In genomic region chr11:76899758-76900738, GRCm38 (mm10) we compare ENCODE assay signal across 8 mouse cellular contexts. TPM values are rescaled to one million over a fixed set of nuclear protein-coding genes. Genes with fewer than 3 reads are reported as not detected.
DNase-seq lines count a peak whose midpoint lies in the region; ATAC-seq and TF ChIP-seq lines count a peak whose summit lies in the region.
"Had no signal": no experiment of that assay in that cellular context is flagged by ENCODE, and none has a peak within 500 bp of the region (broad histone marks: within the 10 kb centered on the region; RNA-seq: fewer than 3 reads in every experiment).

No protein-coding gene starts in this region.

- DNase-seq in liver, postnatal 0 days, result peak; percentile 51
- DNase-seq in adrenal gland, adult 2 months, result peak; percentile 67
- peak; percentile 58 for DNase-seq in kidney, postnatal 0 days (ENCODE audit: low spot score)
- DNase-seq in yolk sac, embryonic 10.5 days (ENCODE audit: low spot score), result peak; percentile 66

- H3K4me1 ChIP-seq in liver, postnatal 0 days (ENCODE audit: insufficient read depth), result peaks cover 15% of the 10 kb centered on the region
- 0 out of 2 replicates have a peak, but pooled peaks cover 3% of the 10 kb centered on the region for H3K4me1 ChIP-seq in liver, embryonic 12.5 days
- peaks cover 15% of the 10 kb centered on the region for H3K4me1 ChIP-seq in kidney, postnatal 0 days (replicated peaks; ENCODE audit: insufficient read depth, low read length)
- H3K4me1 ChIP-seq in midbrain, embryonic 15.5 days, result no peaks in the 10 kb centered on the region
- H3K4me1 ChIP-seq in forebrain, embryonic 12.5 days, result peaks cover 7% of the 10 kb centered on the region

- H3K9me3 ChIP-seq in liver, postnatal 0 days (ENCODE audit: low read length), result no peaks in the 10 kb centered on the region
- no peaks in the 10 kb centered on the region for H3K9me3 ChIP-seq in liver, embryonic 12.5 days (replicated peaks)
- H3K9me3 ChIP-seq in kidney, postnatal 0 days (replicated peaks; ENCODE audit: low read length), result no peaks in the 10 kb centered on the region
- no peaks in the 10 kb centered on the region for H3K9me3 ChIP-seq in midbrain, embryonic 15.5 days
- no peaks in the 10 kb centered on the region for H3K9me3 ChIP-seq in forebrain, embryonic 12.5 days

- TF ChIP-seq EP300 in liver, postnatal 0 days (IDR thresholded peaks at IDR 0.05; ENCODE audit: low read depth), result no peak

- ATAC-seq in liver, postnatal 0 days, result peak; percentile 47; the same call in 1 of the 2 replicates
- no peak for ATAC-seq in liver, embryonic 12.5 days
- no peak for ATAC-seq in kidney, postnatal 0 days (replicated peaks; ENCODE audit: low FRiP score, low read depth)
- no peak for ATAC-seq in midbrain, embryonic 15.5 days (replicated peaks)
- no peak for ATAC-seq in forebrain, embryonic 12.5 days (ENCODE audit: low FRiP score)

- H3K4me2 ChIP-seq in liver, postnatal 0 days (ENCODE audit: low read depth, low read length), result no peak overlapping the region
- H3K4me2 ChIP-seq in liver, embryonic 12.5 days, result no peak overlapping the region
- H3K4me2 ChIP-seq in kidney, postnatal 0 days (ENCODE audit: low read length), result no peak overlapping the region
- H3K4me2 ChIP-seq in midbrain, embryonic 15.5 days, result no peak overlapping the region
- H3K4me2 ChIP-seq in forebrain, embryonic 12.5 days, result no peak overlapping the region

- no peaks in the 10 kb centered on the region for H3K36me3 ChIP-seq in liver, postnatal 0 days (replicated peaks; ENCODE audit: insufficient read depth, low read length)
- H3K36me3 ChIP-seq in liver, embryonic 12.5 days, result no peaks in the 10 kb centered on the region
- no peaks in the 10 kb centered on the region for H3K36me3 ChIP-seq in kidney, postnatal 0 days (ENCODE audit: insufficient read depth, low read length)
- H3K36me3 ChIP-seq in midbrain, embryonic 15.5 days (replicated peaks), result no peaks in the 10 kb centered on the region
- H3K36me3 ChIP-seq in forebrain, embryonic 12.5 days (replicated peaks), result no peaks in the 10 kb centered on the region

- no peak overlapping the region for H3K4me3 ChIP-seq in liver, postnatal 0 days (ENCODE audit: low read depth, low read length)
- H3K4me3 ChIP-seq in liver, embryonic 12.5 days, result no peak overlapping the region
- no peak overlapping the region for H3K4me3 ChIP-seq in kidney, postnatal 0 days (replicated peaks; ENCODE audit: low read depth, low read length)
- H3K4me3 ChIP-seq in midbrain, embryonic 15.5 days, result no peak overlapping the region
- H3K4me3 ChIP-seq in forebrain, embryonic 12.5 days (replicated peaks), result no peak overlapping the region

- TF ChIP-seq CTCF in liver, postnatal 0 days (IDR thresholded peaks at IDR 0.05; ENCODE audit: low read depth), result peak; percentile 55
- TF ChIP-seq CTCF in kidney, postnatal 0 days (IDR thresholded peaks at IDR 0.05; ENCODE audit: low read depth), result peak; percentile 76

- H3K27me3 ChIP-seq in liver, postnatal 0 days (ENCODE audit: insufficient read depth, low read length), result no peaks in the 10 kb centered on the region
- no peaks in the 10 kb centered on the region for H3K27me3 ChIP-seq in liver, embryonic 12.5 days (replicated peaks)
- no peaks in the 10 kb centered on the region for H3K27me3 ChIP-seq in kidney, postnatal 0 days (ENCODE audit: insufficient read depth, low read length)
- no peaks in the 10 kb centered on the region for H3K27me3 ChIP-seq in midbrain, embryonic 15.5 days (replicated peaks)
- no peaks in the 10 kb centered on the region for H3K27me3 ChIP-seq in forebrain, embryonic 12.5 days

- no peak overlapping the region for H3K9ac ChIP-seq in liver, postnatal 0 days (replicated peaks)
- no peak overlapping the region for H3K9ac ChIP-seq in liver, embryonic 12.5 days
- H3K9ac ChIP-seq in kidney, postnatal 0 days (ENCODE audit: low read depth, low read length), result no peak overlapping the region
- H3K9ac ChIP-seq in midbrain, embryonic 15.5 days, result no peak overlapping the region
- H3K9ac ChIP-seq in forebrain, embryonic 12.5 days, result no peak overlapping the region

- no peak overlapping the region for H3K27ac ChIP-seq in liver, postnatal 0 days (ENCODE audit: low read depth)
- H3K27ac ChIP-seq in liver, embryonic 12.5 days, result no peak overlapping the region
- H3K27ac ChIP-seq in kidney, postnatal 0 days, result no peak overlapping the region
- no peak overlapping the region for H3K27ac ChIP-seq in midbrain, embryonic 15.5 days
- no peak overlapping the region for H3K27ac ChIP-seq in forebrain, embryonic 12.5 days

- WGBS in liver, postnatal 0 days (ENCODE audit: insufficient replicate concordance), result 42% methylated on average over 5 of the region's 5 CpGs
- 33% methylated on average over 5 of the region's 5 CpGs for WGBS in liver, embryonic 12.5 days (ENCODE audit: insufficient replicate concordance)
- WGBS in kidney, postnatal 0 days, result 67% methylated on average over 5 of the region's 5 CpGs
- 65% methylated on average over 5 of the region's 5 CpGs for WGBS in midbrain, embryonic 15.5 days
- 73% methylated on average over 5 of the region's 5 CpGs for WGBS in forebrain, embryonic 12.5 days

RNA-seq across cellular contexts. Expression of gene Tmigd1, which starts 1.9 kb away (rescaled TPM):
- polyA plus RNA-seq in liver, postnatal 0 days (2015; fragmentation: Nextera tagmentation; extraction: Ambion mirVana), result 0.11 TPM in 1 of 2 replicates, not detected in the other
- 0.10 TPM in 1 of 2 replicates, not detected in the other for polyA plus RNA-seq in liver, embryonic 12.5 days (2016; fragmentation: Nextera tagmentation; extraction: Ambion mirVana)
- under 1 TPM; 0.41 to 0.63 TPM for total RNA-seq in adrenal gland, adult 2 months (2021)
- polyA plus RNA-seq in adrenal gland, adult 2 months (2012; rRNA removed), result not detected in 2 replicates
- 22.6 and 25.5 TPM in 2 replicates for polyA plus RNA-seq in kidney, postnatal 0 days (2015; fragmentation: Nextera tagmentation; extraction: Ambion mirVana)
- polyA plus RNA-seq in midbrain, embryonic 15.5 days (2015; fragmentation: Nextera tagmentation; extraction: Ambion mirVana), result not detected in 2 replicates
- not detected in 2 replicates for polyA plus RNA-seq in forebrain, embryonic 12.5 days (2016; fragmentation: Nextera tagmentation; extraction: Ambion mirVana)
- polyA plus RNA-seq: cortical plate, adult 2 months had no signal

RNA-seq across cellular contexts. Expression of gene Blmh, which starts 24.6 kb away (rescaled TPM):
- 34.2 and 34.6 TPM in 2 replicates for polyA plus RNA-seq in liver, postnatal 0 days (2015; fragmentation: Nextera tagmentation; extraction: Ambion mirVana)
- 77.3 and 79.2 TPM in 2 replicates for polyA plus RNA-seq in liver, embryonic 12.5 days (2016; fragmentation: Nextera tagmentation; extraction: Ambion mirVana)
- total RNA-seq in adrenal gland, adult 2 months (2021), result 10 to 100 TPM; 40.5 to 58.2 TPM
- 3.4 and 3.8 TPM in 2 replicates for polyA plus RNA-seq in adrenal gland, adult 2 months (2012; rRNA removed)
- polyA plus RNA-seq in kidney, postnatal 0 days (2015; fragmentation: Nextera tagmentation; extraction: Ambion mirVana), result 133 and 143 TPM in 2 replicates
- polyA plus RNA-seq in midbrain, embryonic 15.5 days (2015; fragmentation: Nextera tagmentation; extraction: Ambion mirVana), result 151 and 155 TPM in 2 replicates
- polyA plus RNA-seq in forebrain, embryonic 12.5 days (2016; fragmentation: Nextera tagmentation; extraction: Ambion mirVana), result 175 and 180 TPM in 2 replicates

RNA-seq across cellular contexts. Expression of gene Cpd, which starts 53.2 kb away (rescaled TPM):
- polyA plus RNA-seq in liver, postnatal 0 days (2015; fragmentation: Nextera tagmentation; extraction: Ambion mirVana), result 3.3 and 3.7 TPM in 2 replicates
- polyA plus RNA-seq in liver, embryonic 12.5 days (2016; fragmentation: Nextera tagmentation; extraction: Ambion mirVana), result 10.5 and 11.3 TPM in 2 replicates
- total RNA-seq in adrenal gland, adult 2 months (2021), result 10 to 100 TPM; 34.0 to 37.4 TPM
- polyA plus RNA-seq in adrenal gland, adult 2 months (2012; rRNA removed), result 14.1 and 15.1 TPM in 2 replicates
- polyA plus RNA-seq in kidney, postnatal 0 days (2015; fragmentation: Nextera tagmentation; extraction: Ambion mirVana), result 17.8 and 20.4 TPM in 2 replicates
- 5.3 and 5.4 TPM in 2 replicates for polyA plus RNA-seq in midbrain, embryonic 15.5 days (2015; fragmentation: Nextera tagmentation; extraction: Ambion mirVana)
- polyA plus RNA-seq in forebrain, embryonic 12.5 days (2016; fragmentation: Nextera tagmentation; extraction: Ambion mirVana), result 11.7 and 13.2 TPM in 2 replicates

Comparison
In these comparisons a context has a peak if more than half of its experiments do, and no peak if none do; other contexts are left out.
1. RNA of gene Tmigd1, which starts 1.9 kb away (polyA plus RNA-seq): 22.6 to 25.5 TPM in kidney, postnatal 0 days; 0.11 TPM in liver, postnatal 0 days, not detected in adrenal gland, adult 2 months, 0.10 TPM in liver, embryonic 12.5 days, not detected in midbrain, embryonic 15.5 days and not detected in forebrain, embryonic 12.5 days; every median in the first group is over 10 times any median in the second.
2. Peak in every context shown above with its lines, with median percentiles within 50 percentile points of each other: DNase-seq.